Mouse (Mus musculus): ENCODE results near the gene Orc1. TPM values are rescaled to one million over a fixed set of nuclear protein-coding genes. Genes with fewer than 3 reads are reported as not detected.

Gene Orc1
- total RNA-seq (2021) = under 1 TPM; 0.83 to 0.90 TPM

DNA sequence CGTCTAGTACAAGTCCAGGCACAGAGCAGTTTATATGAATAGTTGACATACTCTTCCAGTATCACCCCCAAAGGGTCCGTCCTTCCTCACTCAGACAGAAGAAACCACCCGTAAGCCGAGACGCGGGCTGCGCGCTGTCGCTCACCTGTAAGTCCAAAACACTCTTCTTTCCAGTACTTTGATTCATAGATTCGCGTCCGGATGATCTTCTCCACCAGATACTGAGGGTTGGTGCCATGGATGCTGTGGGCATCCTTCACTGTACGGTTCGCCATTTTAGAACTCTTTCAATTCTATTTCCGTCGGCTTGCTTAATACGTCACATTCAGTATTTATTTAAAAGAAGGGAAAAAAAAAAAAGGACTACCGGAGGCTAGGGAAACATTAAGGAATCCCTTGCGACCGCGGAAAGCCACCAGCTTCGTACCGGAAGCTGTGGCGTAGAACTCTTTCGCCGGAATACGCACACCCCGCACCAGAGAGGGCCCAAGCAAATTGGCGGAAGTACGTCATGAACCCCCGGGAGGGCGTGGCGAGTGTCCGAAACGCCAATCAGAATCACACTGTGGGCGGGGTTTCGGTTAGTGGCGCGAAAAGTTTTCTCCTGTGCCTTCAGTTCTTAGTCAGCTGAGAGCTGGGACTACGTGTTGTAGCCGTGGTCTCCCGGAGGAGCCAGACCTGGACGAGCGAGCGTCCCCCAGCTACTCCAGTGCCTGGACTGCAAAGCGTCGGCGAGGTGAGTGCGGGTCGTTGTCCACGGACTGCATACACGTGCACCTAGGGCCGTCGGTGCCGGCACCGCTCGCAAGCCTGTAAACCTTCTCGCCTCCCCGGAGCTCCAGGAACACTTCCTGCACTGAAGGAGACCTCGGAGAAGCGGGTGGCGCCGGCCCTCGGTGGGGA is at the start of gene Orc1, which contains the start of gene Prpf38a:
Gene Orc1 (plus strand): TSS at position 584 of the 903 bp plus-strand sequence.
Gene Prpf38a (minus strand): TSS at position 497 of the 903 bp plus-strand sequence.
- peak; percentile 97 for DNase-seq
- intact Hi-C loops (cut with DNase I) = no loop called here

DNA sequence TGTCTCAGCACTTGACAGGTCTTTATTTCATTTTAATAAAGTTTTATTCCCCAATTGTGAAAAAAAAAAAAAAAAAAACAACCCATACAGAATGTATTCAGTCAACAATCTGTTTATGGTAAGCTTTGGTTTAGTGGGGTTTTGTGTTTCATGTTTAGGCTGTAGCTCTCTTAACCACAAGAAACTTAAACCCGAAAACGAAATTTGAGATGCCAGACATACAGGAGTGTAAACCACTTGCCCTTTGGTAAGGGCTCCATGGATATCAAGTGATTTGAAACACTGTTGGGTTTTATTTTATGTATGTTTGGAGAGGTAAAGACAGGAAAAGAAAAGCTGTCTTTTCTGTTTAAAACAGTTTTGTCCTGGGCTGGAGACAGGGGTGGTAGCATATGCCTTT is 39.5 kb upstream of the Orc1 start:
- intact Hi-C loops (cut with DNase I) = loop anchor here (10.0 kb wide), 1 partner anchor 285 kb away; no protein-coding TSS in a partner anchor
- DNase-seq = no peak

DNA sequence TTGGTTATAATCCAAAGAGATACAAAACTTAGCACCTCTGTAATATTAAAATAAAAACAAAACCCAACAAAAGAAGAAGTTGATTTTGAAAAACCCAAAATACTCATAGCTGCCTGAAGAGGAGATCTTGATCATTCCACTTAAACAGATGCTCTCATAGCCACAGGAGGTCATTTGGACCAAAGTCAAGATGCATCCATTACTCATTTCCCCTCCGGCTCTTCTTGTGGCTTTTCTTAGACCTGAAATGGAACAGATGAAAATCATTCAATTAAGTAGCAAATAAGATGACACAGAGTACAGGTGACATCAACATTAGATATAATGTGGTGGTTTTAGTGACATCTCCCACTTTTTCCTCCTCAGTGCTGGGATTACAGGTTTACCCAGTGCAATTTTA is 14.2 kb upstream of the Orc1 start:
- no peak for DNase-seq
- intact Hi-C loops (cut with DNase I) = no loop called here

DNA sequence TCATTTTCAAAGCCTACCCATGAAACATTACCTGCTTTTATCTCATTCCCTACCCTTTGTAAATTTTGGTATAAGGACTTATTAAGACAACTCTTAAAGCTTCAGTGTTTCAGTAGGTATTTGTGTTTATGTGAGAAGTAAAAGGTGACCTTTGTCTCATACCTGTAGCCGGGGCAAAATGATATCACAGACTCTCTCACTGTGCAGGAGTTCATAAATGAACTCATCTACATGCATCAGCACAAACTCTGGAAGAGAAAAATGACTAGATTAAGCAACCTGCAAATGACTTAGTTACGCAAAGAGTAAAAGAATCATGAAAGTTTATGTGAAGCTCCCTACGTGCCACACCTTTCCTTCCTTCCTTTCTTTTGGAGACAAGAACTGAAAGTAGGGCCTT is 6.6 kb upstream of the Orc1 start:
- intact Hi-C loops (cut with DNase I) = no loop called here
- no peak for DNase-seq

DNA sequence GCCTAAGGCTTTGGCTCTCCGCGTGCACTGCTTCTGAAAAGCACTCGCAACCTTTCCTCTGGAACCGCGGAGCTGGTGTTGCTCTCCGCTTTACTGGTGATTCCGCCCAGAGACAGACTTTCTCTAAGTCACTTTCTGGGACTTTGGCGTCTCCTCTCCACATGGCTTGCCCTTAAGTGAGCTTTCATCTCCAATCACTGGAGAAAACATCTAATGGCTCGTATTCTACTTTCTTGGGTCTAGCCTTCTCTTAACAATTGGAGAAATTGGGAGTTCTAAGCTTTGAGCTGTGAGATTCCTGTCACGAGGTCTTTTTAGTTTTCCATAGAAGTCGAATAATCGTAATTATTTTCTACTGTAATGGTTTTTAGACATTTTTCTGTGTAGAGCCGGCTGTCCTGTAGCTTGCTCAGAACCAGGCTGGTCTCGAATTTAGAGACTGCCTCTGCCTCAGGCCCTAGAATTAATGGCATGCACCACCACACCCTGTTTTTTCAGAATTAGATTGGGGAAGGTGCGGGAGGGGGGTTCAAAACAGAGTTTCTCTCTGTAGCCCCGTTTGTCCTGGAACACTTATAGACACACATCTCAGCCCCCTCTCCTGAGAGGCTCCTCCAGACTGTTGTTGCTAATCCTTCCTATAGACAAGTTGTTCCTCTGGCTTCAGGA is 654 bp downstream of the Orc1 start:
- intact Hi-C loops (cut with DNase I) = no loop called here
- DNase-seq = no peak

DNA sequence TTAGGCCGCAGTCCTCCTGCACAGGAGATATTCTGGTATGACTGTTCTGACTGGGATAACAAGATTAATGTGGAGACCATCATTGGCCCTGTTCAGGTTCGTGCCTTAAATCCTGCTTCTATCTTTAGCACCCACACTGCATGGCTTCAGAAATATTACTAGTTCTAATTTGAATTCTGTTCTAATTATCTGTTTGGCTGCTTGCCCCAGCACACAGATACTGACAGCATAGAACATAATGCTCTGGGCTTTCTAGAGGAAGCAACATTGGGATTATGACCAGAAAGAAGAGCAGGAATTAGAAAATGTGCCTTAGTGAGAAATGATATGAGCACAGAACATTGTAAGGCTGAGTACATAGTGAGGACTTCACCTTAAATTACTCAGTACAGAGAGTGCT is 14.2 kb downstream of the Orc1 start:
- no peak for DNase-seq

DNA sequence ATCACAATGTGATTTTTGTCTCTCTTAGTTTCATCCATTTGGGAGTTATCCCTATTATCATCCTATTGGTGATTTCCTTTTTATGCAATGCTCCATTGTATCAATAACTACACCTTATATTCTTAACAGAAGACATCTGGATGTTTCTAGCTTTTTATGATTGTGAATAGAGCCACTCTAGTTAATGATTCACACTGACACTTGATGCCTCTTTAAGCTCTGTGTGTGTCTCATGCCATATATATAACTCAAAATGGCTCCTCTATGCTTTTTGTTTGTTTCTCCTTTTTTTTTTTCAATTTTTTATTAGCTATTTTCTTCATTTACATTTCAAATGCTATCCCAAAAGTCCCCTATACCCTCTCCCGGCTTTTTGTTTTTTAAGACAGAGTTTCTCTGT is 16.6 kb downstream of the Orc1 start:
- DNase-seq = no peak
- intact Hi-C loops (cut with DNase I) = no loop called here

More for the DNA sequence above, 14.2 kb downstream of the Orc1 start:
- intact Hi-C loops (cut with DNase I) = no loop called here

DNA sequence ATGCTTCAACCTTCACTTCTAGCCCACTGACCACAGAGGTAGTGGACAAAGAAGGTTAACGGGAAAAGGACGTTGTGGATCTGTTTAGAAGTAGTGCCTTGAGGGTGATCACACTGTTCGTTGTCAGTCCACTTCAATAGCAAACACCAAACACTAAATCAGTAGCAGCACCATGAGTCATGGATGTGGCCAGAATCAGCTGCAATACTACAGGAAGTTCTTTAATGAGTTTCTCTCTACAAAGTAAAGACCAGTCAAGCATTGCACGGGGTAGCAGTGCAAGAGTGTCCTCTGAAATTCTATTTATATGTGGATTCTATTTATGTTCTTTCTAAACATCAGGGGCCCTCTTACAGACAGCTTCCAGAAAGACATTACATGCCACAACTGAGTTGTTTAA is 19.1 kb downstream of the Orc1 start:
- intact Hi-C loops (cut with DNase I) = no loop called here
- DNase-seq = no peak

DNA sequence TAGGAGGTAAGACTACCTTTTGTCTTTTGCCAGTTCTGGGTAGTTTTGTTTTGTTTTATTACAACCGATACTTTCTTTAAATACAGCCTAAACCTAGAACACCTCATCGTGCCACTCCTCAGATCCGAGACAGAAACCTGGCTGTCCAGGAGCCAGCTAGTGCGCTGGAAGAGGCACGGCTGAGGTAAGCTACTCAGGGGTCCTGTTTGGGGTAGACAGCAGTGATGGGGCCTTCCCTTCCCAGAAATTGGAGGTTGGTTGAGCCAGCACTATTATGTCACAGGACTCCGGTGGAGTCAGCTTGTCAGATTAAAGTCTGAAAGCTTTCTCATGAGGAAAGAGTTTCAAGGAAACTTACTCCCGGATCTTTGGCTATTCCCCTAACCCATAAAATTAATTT is 22.6 kb downstream of the Orc1 start:
- intact Hi-C loops (cut with DNase I) = no loop called here
- DNase-seq = no peak

DNA sequence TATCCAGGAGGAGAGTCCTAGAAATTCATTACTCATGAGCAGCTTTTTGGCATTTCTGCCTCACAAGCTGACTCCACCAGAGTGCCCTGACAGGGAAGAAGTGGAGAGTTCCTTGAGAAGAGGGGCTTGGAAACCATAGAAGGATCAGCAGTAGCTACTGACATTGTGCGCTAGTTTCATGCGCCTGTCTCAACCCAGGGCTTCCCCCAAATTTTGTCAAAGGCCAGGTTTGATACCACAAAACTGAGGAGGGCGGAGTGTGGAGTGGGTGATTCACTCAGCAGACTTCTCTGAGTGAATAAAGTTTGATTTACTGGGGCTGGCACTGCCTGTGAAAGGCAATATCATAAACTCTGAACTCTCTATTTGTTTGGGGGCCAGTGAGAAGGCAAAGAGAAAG is 29.4 kb downstream of the Orc1 start:
- DNase-seq = no peak
- intact Hi-C loops (cut with DNase I) = no loop called here

DNA sequence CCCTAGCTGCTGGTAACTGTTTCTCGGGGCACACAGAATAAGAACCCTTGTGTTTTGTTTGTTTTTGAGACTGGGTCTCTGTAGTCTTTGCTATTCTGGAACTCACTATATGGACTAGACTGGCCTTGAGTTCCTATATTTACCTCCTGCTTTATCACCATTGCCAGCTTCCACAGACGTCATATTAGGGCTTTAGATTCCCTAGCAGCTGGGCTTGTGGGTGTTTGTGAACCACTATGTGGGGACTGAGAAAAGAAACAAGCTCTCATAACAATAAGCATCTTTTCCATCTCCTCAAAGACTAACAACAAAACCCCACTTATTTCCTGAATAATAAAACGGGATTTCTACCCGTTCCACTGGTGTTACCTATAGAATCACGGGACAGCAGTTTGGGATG is 31.7 kb downstream of the Orc1 start:
- DNase-seq = no peak

DNA sequence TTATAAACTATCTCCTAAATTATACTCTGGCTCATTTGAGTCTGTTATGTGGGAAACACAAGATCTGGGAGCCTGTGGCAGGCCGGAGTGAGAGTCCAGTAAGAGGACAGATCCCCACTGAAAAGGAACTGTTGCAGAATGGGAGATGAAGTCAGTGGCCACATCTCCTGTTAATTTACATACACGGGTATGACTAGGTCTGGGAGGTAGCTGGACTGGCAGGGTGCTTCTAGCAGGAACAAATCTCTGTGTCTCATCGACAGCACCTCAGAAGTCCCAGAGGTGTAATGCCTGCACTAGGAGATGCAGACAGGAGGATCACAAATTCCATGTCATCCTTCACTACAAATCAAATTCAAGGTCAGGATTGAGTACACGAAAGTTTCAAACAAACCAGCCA is 39.4 kb downstream of the Orc1 start:
- intact Hi-C loops (cut with DNase I) = no loop called here
- DNase-seq = no peak

More for the DNA sequence above, 31.7 kb downstream of the Orc1 start:
- intact Hi-C loops (cut with DNase I) = no loop called here

DNA sequence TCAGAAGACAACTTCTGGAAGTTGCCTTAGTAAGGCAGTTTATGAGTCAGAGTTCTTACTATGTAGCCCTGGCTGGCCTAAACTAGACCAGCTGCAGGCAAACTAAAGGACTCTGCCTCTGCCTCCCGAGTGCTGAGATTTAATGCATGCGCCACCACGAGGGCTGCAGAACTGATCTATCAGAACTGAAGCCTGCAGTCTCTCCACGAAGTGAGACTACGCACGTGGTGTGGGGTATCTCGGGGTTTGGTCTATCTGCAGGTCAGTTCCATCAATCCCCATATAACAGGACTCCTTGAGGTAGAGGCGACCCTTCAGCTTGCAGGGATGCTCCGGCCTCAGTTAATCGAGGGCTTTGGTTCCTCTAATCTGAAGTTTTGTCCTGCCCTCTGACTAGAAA is 39.9 kb downstream of the Orc1 start:
- intact Hi-C loops (cut with DNase I) = no loop called here
- DNase-seq = peak; percentile 23

DNA sequence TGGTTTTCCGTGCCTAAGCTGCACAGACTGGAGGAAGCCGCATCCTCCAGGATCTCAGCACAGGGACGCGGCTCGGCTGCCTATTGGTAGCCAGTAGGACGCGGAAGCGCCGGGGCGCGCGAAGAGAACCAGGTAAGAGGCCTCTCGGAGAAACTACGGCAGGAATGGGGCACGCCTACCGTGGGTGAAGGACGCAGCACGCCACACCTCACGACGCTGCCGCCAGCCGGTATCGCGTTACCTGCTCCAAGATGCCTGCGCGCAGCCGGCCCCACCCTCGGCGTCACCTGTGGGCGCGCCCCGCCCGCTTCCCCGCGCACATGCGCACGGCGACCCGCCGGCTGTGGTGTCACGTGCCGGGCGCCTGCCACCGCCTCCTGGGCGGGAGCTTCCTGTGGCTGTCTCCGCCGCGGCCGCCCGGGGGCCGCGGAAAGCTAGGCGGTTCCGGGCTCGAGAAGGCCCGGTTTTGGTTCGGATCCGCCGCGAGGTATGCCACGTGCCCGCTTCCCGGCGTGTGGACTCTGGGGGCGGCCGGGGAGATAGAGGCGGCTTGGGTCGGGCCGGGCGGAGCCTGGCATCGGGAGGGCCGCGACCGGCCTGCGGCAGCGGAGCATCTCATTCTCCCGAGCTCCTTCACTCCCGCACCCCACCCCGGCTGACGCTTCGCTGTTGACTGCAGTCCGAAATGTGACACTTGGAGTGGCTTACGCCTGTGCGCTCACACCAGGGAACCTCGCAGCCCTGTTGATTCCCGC is 40.5 kb downstream of the Orc1 start, which contains the start of gene Cc2d1b:
Gene Cc2d1b (plus strand): TSS at position 354 of the 755 bp plus-strand sequence.
- intact Hi-C loops (cut with DNase I) = no loop called here
- DNase-seq = peak; percentile 89

DNA sequence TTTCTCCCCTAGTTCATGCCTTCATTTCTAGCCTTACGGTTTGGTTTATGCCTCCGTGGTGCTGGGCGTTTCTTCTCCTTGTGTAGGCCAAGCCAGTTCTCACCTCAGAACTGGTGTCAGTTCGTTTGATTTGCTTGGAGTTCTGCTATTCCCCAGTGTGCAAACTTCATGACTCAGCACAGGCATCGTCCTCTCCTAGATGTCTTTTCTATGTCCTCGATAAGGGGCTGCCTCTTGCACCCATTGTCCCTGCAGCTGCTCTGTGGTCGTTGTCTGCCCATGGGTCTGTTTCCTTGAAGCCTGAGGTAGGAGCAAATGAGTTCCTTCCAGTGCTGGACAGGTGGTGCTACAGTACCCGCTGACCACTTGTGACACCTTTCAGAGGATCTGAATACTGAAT is 41.3 kb downstream of the Orc1 start:
- intact Hi-C loops (cut with DNase I) = no loop called here
- DNase-seq = no peak

DNA sequence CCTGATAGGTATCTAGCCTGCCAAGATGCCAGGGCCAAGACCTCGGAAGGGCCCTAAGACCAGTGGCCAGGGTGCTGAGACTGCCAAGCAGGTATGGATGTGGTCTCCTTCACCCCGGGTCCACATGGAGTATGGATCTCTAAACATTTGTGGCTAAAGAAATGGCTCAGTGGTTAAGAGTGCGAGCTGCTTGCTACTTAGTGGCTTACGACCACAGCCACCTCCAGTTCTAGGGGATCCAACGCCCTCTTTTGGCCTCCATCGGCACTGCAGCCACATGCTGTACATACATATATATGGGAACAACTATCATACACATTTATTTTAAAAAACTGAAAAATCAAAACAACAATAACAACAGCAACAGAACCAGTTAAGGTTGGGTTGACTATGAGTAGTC is 42.3 kb downstream of the Orc1 start:
- no peak for DNase-seq
- intact Hi-C loops (cut with DNase I) = no loop called here

DNA sequence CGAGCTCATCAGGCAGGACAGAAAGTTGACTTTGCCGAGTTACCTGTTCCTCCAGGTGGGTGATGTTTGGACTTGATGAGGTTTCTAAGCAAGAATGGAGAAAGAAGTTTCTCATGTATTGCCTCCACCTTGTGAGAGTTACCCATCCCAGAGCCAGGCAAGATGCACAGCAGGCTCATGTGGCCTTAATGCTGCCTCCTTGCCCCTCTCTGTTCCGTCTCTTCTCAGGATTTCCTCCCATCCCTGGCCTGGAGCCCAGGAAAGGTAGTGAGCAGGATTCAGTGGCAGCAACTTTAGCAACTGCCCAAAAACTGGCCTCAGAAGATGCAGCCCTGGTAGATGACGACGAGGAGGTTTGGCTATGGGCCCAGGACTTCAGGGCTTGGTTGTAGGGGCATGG is 47.8 kb downstream of the Orc1 start:
- intact Hi-C loops (cut with DNase I) = no loop called here
- DNase-seq = no peak

DNA sequence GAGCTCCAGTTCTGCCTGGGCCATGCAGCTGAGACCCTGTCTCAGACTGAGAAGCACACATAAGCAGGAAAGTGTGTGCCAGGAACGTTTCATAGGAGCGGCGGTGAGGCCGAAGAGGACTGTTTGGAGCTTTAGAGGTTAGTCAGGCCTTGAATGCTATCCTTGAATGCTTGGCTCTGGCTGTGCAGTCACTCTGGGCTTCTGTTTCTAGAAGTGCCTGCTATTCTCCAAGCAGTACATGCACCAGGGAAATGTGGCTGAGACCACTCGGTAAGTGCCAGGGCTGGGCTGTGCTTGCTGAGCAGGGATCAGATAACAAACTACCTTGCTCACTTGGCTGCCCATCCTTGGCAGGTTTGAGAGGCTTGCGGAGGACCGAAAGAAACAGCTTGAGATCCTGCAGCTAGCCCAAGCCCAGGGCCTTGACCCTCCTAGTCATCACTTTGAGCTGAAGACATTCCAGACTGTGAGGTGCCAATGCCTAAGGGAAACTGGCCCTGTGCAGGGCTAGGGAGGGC is 50.2 kb downstream of the Orc1 start:
- intact Hi-C loops (cut with DNase I) = no loop called here
- no peak for DNase-seq

DNA sequence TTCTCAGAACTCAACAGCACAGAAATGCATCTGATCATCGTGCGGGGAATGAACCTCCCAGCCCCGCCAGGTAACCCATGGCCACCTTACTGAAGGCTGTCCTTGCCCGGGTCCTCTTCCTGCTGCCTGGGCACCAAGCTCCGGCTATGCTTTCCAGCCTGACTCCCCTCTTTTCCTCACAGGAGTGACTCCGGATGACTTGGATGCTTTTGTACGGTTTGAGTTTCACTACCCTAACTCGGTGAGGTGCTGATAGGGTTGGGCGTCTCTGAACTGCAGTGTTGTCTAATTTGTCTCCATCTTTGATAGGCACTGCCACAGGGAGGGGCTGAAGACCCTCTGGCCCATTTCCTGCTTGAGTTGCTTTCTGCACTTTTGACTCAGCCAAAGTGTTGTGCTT is 50.9 kb downstream of the Orc1 start:
- intact Hi-C loops (cut with DNase I) = no loop called here
- DNase-seq = no peak

DNA sequence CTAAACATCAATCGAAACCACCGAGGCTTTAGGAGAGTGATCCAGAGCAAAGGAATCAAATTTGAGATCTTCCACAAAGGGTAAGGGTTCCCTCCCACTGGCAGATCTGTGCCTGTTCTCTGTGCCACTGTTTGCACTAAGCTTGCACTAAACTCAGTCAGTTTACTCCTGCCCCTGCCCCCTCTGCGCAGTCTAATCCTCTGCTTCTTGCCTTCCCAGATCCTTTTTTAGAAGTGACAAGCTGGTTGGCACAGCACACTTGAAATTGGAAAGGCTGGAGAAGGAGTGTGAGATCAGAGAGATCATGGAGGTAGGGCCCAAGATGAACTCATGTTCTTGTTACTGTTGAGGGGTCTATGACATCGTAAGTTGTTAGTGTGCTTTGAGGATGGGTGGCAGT is 52.4 kb downstream of the Orc1 start:
- DNase-seq = no peak
- intact Hi-C loops (cut with DNase I) = no loop called here

DNA sequence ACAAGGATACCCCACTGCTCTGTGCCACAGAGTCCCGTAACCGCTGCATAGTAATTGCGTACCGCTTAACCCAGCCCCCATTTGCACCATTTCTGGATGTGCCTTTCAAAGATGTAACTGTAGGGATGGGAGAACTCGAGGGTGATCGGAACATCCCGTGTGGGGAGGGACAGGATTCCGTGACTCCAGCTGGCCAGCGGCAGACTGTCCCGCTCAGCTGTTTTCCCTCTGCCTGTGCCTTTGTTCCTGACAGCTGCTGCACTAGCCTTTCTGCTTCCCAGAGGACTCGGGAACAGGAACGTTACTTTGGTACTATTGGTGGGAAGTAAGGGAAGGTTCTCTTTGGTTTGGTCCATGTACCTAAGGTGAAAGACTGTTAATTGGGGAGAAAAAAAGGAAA is 54.5 kb downstream of the Orc1 start:
- intact Hi-C loops (cut with DNase I) = no loop called here
- no peak for DNase-seq

All from left cerebral cortex, postnatal 4 days (tissue).